10 mouse cellular contexts compared by ENCODE assay signal in genomic region chr14:119025889-119026288, GRCm38 (mm10).
DNase-seq lines count a peak whose midpoint lies in the region; ATAC-seq and TF ChIP-seq lines count a peak whose summit lies in the region.
"Had no signal": no experiment of that assay in that cellular context is flagged by ENCODE, and none has a peak within 500 bp of the region (broad histone marks: within the 10 kb centered on the region; RNA-seq: fewer than 3 reads in every experiment).

No protein-coding gene starts in this region.

- H3K4me2 ChIP-seq in liver, embryonic 11.5 days = no peak overlapping the region
- H3K4me2 ChIP-seq: embryonic facial prominence, embryonic 13.5 days; limb, embryonic 15.5 days had no signal

- WGBS in cerebellum, adult 2 months = 74% methylated on average over 5 of the region's 5 CpGs
- WGBS in liver, embryonic 11.5 days = 68% methylated on average over 5 of the region's 5 CpGs

- H3K27ac ChIP-seq in cerebellum, adult 2 months (ENCODE audit: insufficient read depth, low read length) = no peak overlapping the region
- no peak overlapping the region for H3K27ac ChIP-seq in liver, embryonic 11.5 days (ENCODE audit: low read depth, low read length)
- H3K27ac ChIP-seq: embryonic facial prominence, embryonic 13.5 days; limb, embryonic 15.5 days had no signal

- no peaks in the 10 kb centered on the region for H3K4me1 ChIP-seq in cerebellum, adult 2 months (ENCODE audit: control insufficient read depth, insufficient read depth, low read length)
- H3K4me1 ChIP-seq in liver, embryonic 11.5 days (replicated peaks; ENCODE audit: control insufficient read depth, insufficient read depth, low read length) = no peaks in the 10 kb centered on the region
- H3K4me1 ChIP-seq: embryonic facial prominence, embryonic 13.5 days; limb, embryonic 15.5 days had no signal

- H3K4me3 ChIP-seq in cerebellum, adult 2 months (replicated peaks; ENCODE audit: insufficient read depth, low read depth, low read length) = no peak overlapping the region
- H3K4me3 ChIP-seq in liver, embryonic 11.5 days (ENCODE audit: low read depth, low read length) = no peak overlapping the region
- H3K4me3 ChIP-seq: embryonic facial prominence, embryonic 13.5 days; limb, embryonic 15.5 days had no signal

- TF ChIP-seq POLR2A in cerebellum, adult 2 months (IDR thresholded peaks at IDR 0.05; ENCODE audit: borderline replicate concordance, insufficient read depth, low read length) = no peak

- peak; percentile 27; the same call in 1 of the 2 replicates for TF ChIP-seq CTCF in cerebellum, adult 2 months (IDR thresholded peaks at IDR 0.05; ENCODE audit: borderline replicate concordance, insufficient read depth, low read depth, low read length)

- H3K9me3 ChIP-seq in liver, embryonic 11.5 days (ENCODE audit: control insufficient read depth, low read length) = no peaks in the 10 kb centered on the region
- H3K9me3 ChIP-seq: embryonic facial prominence, embryonic 13.5 days; limb, embryonic 15.5 days had no signal

- H3K9ac ChIP-seq in liver, embryonic 11.5 days (ENCODE audit: low read depth, low read length) = no peak overlapping the region
- H3K9ac ChIP-seq: embryonic facial prominence, embryonic 13.5 days; limb, embryonic 15.5 days had no signal

- H3K27me3 ChIP-seq in cerebellum, adult 2 months (ENCODE audit: control insufficient read depth, insufficient read depth, low read length) = no peaks in the 10 kb centered on the region
- no peaks in the 10 kb centered on the region for H3K27me3 ChIP-seq in liver, embryonic 11.5 days (replicated peaks; ENCODE audit: control insufficient read depth, insufficient read depth, low read length)
- H3K27me3 ChIP-seq: embryonic facial prominence, embryonic 13.5 days; limb, embryonic 15.5 days had no signal

- ATAC-seq in liver, embryonic 11.5 days (replicated peaks; ENCODE audit: low FRiP score) = no peak; the same call in 1 of the 2 replicates

- H3K36me3 ChIP-seq in liver, embryonic 11.5 days (ENCODE audit: control insufficient read depth, insufficient read depth, low read length) = no peaks in the 10 kb centered on the region

- no peak for DNase-seq in cerebellum, adult 2 months
- DNase-seq in cerebellum, adult 9-11 months = no peak
- DNase-seq in liver (peak; percentile 51), ZHBTc4 (ENCODE audit: low read depth, low spot score) (peak; percentile 79)
- DNase-seq in liver, embryonic 11.5 days (ENCODE audit: low spot score) = no peak
- DNase-seq in mesoderm, embryonic 11.5 days (ENCODE audit: low read depth, low spot score) = peak; percentile 34
- no peak for DNase-seq in gastrocnemius, adult 18-20 months (ENCODE audit: low spot score)
- no peak for DNase-seq in urinary bladder, postnatal 4 days (ENCODE audit: low spot score in 2 of 2)

Comparison
In these comparisons a context has a peak if more than half of its experiments do, and no peak if none do; other contexts are left out.
1. DNase-seq: peak in liver (single experiment), ZHBTc4 (single experiment) and mesoderm, embryonic 11.5 days (single experiment); none in cerebellum, adult 2 months (0 of 2), cerebellum, adult 9-11 months (single experiment), liver, embryonic 11.5 days (single experiment), gastrocnemius, adult 18-20 months (single experiment) and urinary bladder, postnatal 4 days (0 of 2).